Mouse (Mus musculus) liver, adult 2 months (tissue): ENCODE measurements around the gene BC030499.

Experiments
- CTCF ChIP-seq: fragments of 200-500 bp; IDR thresholded peaks from 2 replicates; pipeline ENCODE4 v1.5.1; 2011; ENCODE audit warnings: low read depth, low read length, control low read depth
- POLR2A ChIP-seq: fragments of 200-500 bp; IDR thresholded peaks from 2 replicates; pipeline ENCODE4 v1.6.1; 2011; ENCODE audit warnings: low read length, control low read depth; ENCODE audit not compliant: insufficient read depth; ENCODE audit errors: extremely low read depth

GRCm38 (mm10) chr11:78337040-78337439, 46.4 kb downstream of the BC030499 start:
- TF ChIP-seq POLR2A = no peak
- TF ChIP-seq CTCF = no peak
